Mouse (Mus musculus) hindlimb bud, embryonic 11.5 days (tissue): ENCODE results near the gene Asic5.

ENCODE experiments used
- DNase-seq: peaks from one replicate; pipeline ENCODE4 v3.0.0-alpha.2; 2012; ENCODE audit warnings: low read depth, low spot score; ENCODE audit errors: extremely low spot score

The Asic5 gene

DNA sequence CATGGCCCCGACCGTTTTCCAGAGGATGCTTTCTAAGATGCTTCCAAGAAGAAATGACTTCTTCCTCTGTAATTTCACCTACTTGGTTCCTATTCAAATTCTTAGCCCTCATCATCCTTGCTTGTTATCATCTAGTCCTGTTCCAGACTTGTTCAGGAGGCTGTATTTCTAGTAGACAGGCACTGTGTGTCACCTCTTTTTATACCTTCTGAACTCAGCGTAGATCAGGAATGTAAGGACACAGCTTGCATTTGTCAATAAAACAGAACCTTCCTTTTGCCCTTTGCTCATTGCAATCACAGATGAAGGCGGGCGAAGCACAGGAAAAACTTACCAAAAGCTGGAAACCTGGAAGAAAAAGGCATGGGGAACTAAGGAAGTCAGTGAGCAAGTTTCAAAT is at the start of gene Asic5:
Gene Asic5 (plus strand): TSS at position 301 of the 400 bp plus-strand sequence.
- DNase-seq: no peak

- DNase-seq: no peak
Observed at GRCm38 (mm10) chr3:81933348-81933747, 48.7 kb upstream of the Asic5 start.

GRCm38 (mm10) chr3:81938924-81939323 is 43.2 kb upstream of the Asic5 start:
- DNase-seq: no peak

- no peak for DNase-seq
Observed at GRCm38 (mm10) chr3:81942341-81942740, 39.7 kb upstream of the Asic5 start.

GRCm38 (mm10) chr3:81943097-81943496 is 39.0 kb upstream of the Asic5 start:
- no peak for DNase-seq

GRCm38 (mm10) chr3:81944851-81945393 is 37.2 kb upstream of the Asic5 start:
- DNase-seq: no peak

- no peak for DNase-seq
Observed at GRCm38 (mm10) chr3:81949048-81949447, 33.0 kb upstream of the Asic5 start.

DNA sequence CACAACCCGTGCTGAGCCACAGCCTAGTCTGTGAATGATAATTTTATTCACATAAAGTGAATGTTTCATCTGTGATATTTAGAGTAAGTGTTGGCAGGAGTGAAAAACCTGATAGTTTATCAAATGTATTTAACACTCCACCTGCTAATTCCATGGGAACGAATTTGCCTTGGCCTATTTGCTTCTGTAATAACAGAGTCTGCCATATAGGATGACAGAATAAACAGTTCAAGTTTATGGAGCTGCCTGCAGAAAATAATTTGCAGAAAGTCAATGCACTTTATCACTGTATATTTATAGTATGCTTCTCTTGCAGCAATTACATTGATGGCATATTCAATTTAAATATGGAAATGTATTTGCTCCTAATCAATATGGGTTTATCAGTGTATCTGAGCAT is 30.3 kb upstream of the Asic5 start:
- DNase-seq: no peak

- no peak for DNase-seq
Observed at GRCm38 (mm10) chr3:81957484-81957883, 24.6 kb upstream of the Asic5 start.

GRCm38 (mm10) chr3:81961336-81961735 is 20.8 kb upstream of the Asic5 start:
- no peak for DNase-seq

- DNase-seq: no peak
Observed at GRCm38 (mm10) chr3:81963768-81964167, 18.3 kb upstream of the Asic5 start.

- no peak for DNase-seq
Observed at GRCm38 (mm10) chr3:81964596-81964995, 17.5 kb upstream of the Asic5 start.

DNA sequence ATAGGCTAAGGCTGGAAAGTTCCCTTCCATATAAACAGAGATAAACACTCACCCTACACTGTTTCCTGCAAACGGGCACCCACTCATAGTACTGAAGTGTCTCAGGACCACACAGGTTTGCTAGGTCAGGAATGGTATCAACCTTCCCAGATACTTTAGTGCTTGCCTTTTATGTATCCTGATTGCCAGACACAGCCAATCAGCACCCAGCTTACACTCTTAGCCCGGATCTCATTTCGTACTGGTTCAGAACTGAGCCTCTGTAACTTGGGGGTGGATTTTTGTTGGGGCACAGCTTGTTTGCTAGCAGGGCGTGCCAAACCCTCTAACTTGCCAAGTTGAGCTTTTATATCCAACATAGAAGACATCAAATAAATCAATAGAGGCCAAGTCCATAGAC is 6.5 kb upstream of the Asic5 start:
- DNase-seq: no peak

DNA sequence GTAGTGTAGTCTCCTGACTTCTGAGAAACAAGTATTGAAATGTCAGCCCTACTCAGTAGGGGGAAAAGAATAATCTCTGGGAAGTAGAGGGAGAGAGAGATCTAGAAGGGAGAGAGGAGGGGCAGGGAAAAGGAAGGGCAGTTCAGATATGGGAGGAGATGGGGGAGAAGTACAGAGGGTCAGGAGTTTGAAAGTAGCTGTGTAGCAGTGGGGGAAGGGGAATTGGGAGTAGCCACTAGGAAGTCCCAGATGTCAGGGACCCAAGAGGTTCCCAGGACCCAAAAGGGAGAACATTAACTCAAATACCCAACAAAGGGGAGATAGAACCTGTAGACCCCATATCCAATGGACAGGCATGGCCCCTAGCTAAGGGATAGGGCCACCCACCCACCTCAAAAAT is 6.0 kb upstream of the Asic5 start, which contains the start of gene Tdo2:
Gene Tdo2 (minus strand): TSS at position 101 of the 400 bp plus-strand sequence.
- DNase-seq: no peak

DNA sequence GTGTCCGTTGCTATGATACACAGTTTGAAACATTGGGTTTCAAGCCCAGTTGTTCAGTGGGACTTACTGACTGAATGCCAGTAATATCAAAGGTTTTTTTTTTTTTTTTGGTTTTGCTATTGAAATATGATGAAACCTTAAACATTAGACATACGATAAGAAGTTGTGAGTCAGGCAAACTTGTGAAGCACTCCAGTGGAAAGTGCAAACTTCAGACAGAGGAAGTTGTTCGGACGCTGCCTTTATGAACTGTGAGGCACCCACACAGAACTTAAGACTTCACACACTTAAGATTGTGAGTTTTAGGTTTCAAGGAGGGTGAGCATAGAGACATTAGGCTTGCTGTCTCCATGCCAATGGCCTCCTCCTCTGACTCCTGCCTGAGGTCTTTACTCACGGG is 514 bp upstream of the Asic5 start:
- no peak for DNase-seq

DNA sequence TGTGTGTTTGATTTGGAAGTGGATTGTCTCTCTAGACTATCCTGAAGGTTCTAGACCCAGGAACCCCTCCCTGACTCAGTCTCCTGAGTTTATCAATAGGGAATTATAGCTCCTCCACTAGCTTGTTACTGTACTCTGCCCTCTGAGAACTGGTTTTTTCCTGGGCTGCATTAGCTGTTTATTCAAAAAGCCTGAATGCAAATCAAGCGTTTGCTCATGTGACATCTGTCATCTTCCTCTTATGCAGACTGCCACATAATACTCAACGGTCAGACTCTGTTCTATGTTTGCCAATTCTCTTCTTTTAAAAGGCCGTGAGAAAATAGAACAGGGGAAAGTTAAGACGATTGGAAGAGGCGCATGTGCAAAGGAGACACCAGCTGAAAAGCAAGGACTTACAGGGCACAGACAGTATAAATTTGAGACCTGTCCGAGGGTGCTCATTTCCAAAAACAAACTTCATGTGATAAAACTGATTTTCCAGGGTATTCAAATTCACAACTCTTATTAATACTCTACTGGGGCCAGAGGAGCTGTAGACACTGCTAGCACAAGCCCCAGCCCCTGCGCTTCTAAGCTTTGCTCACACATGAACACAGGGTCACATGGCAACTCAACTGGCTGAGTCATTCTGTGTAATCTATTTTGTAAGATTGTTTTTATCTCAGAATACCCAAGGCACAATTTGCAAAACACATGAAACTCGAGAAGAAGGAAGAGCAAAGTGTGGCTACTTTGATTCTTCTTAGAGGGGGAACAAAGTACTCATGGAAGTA is 1.2 kb downstream of the Asic5 start:
- DNase-seq: no peak

DNA sequence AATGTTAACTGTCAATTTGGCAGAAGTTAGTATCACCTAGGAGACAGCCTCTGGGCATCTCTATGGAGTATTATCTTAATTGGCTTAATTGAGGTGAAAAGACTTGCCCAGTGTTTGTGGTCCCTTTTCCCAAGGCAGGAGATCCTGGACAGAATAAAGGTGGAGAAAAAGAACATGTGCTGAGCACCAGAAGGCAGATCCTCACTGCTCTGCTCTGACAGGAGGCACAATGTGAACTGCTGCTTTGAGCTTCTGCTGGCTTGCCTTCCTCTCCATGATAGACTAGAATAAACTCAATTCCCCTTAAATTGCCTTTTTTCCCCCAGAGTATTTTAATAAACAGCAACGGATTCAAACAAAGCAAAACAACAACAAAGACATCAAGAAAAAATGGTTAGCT is 3.0 kb downstream of the Asic5 start:
- no peak for DNase-seq

DNA sequence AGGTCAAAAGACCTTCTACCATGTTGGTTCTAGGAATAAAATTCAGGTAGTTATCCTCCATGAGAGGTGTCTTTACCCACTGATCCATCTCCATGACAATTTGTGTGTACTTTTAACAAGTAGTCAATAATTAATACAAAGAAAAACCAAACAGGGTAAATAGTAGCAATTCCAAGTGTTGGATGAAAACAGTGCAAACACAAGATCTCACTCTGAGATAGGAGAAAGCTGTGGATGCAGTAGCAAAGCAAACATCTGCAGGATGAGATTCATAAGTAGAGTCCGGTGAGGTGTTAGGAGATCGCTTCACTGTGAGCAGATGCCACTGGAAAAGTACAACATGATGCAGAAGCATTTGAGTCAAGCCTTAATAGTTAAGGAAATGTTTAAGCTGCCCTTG is 4.0 kb downstream of the Asic5 start:
- no peak for DNase-seq

DNA sequence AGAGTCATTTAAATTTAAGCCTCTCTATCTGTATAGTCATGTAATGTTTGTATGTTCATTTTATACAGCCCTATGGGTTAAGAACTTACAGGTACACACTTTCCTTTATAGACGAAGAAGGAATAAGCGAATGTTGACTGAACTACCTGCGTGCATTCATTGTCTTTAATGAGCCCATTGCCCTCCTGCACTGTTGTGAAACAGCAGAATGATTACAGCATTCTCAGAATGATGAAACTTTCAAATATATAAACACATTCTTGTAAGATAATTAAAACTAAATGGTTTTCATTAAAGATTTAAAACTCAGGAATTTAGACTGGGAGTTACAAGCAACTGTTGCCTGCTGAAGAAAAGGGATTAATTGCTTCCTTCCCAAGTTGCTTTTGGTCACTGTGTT is 5.5 kb downstream of the Asic5 start:
- no peak for DNase-seq

DNA sequence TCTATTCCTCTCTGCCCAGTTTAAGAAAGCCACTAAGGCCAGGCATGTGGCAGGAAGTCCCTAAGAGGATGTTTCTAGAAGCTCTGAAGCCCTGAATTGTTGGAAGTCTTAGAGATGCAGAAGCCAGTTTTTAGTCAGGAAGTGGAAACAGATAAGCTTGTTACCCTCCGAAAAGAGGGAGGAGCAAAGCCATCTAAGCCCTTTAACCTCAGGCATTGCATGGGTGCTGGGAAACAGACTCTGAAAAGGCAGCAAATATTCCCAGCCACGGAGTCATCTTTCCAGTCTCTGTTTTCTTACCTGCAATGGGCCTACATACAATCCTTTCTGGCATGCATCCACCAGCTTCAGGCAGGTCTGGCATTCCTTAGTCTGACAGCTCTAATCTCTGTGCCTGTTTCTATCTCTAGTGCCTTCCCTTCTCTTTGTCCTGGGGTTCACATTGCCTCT is 7.6 kb downstream of the Asic5 start:
- DNase-seq: no peak

GRCm38 (mm10) chr3:81990531-81990930 is 8.4 kb downstream of the Asic5 start:
- DNase-seq: no peak

- DNase-seq: no peak
Observed at GRCm38 (mm10) chr3:81995371-81995770, 13.3 kb downstream of the Asic5 start.

DNA sequence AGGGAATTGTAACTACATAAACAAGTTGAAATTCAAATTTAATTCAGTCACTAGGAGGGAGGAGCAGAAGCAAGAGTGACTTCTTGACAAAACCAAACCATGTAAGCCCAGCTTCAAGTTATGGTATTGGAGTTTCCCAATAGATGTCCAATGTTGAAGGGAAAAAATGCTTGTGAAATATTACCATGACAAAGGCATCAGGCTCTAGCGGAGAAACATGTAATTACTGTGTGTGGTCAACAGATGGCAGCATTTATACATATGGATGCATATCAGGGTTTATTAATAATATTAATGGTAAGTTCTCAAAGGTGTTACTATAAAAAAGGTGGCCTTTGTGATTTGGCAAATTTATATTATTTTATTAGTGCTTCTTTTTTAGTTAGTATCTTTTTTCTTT is 13.9 kb downstream of the Asic5 start:
- DNase-seq: no peak
